Mouse (Mus musculus) embryonic facial prominence, embryonic 11.5 days (tissue): ENCODE measurements around the gene Ap2b1. TPM values are rescaled to one million over a fixed set of nuclear protein-coding genes. Genes with fewer than 3 reads are reported as not detected.
A peak's percentile ranks its signal among the peaks of the same experiment; 100 is the strongest.

ENCODE experiments used
- ATAC-seq: fragments of 200-750 bp; cut with Nextera tagmentation; replicated peaks from 2 replicates; pipeline ENCODE4 v1.8.0; 2017; ENCODE audit warnings: low read depth; ENCODE audit not compliant: insufficient number of reproducible peaks, low FRiP score, low TSS enrichment
- DNase-seq: peaks from one replicate; pipeline ENCODE4 v3.0.0-alpha.2; 2015; ENCODE audit warnings: low spot score
- H3K27ac ChIP-seq: fragments of 300-500 bp; sonication (generic); replicated peaks from 2 replicates; pipeline ENCODE4 v1.5.1; 2014; ENCODE audit warnings: mild to moderate bottlenecking, low read depth, low read length, control low read depth
- H3K27me3 ChIP-seq: fragments of 300-500 bp; sonication (generic); 2 replicates; pipeline ENCODE4 v1.6.1; 2014; ENCODE audit warnings: mild to moderate bottlenecking, low read length, moderate library complexity, mixed read lengths; ENCODE audit not compliant: control insufficient read depth, insufficient read depth
- H3K36me3 ChIP-seq: fragments of 300-500 bp; sonication (generic); replicated peaks from 2 replicates; pipeline ENCODE4 v1.6.1; 2014; ENCODE audit warnings: low read depth, mild to moderate bottlenecking, low read length, moderate library complexity, mixed read lengths; ENCODE audit not compliant: control insufficient read depth, insufficient read depth
- H3K4me1 ChIP-seq: fragments of 300-500 bp; sonication (generic); 2 replicates; pipeline ENCODE4 v1.6.1; 2014; ENCODE audit warnings: low read length, mixed read lengths; ENCODE audit not compliant: control insufficient read depth, insufficient read depth
- H3K4me2 ChIP-seq: fragments of 300-500 bp; sonication (generic); 2 replicates; pipeline ENCODE4 v1.6.1; 2014; ENCODE audit warnings: low read depth, mild to moderate bottlenecking, control low read depth, low read length, moderate library complexity
- H3K4me3 ChIP-seq: fragments of 300-500 bp; sonication (generic); 2 replicates; pipeline ENCODE4 v1.5.1; 2014; ENCODE audit warnings: low read depth, low read length, control low read depth
- H3K9ac ChIP-seq: fragments of 300-500 bp; sonication (generic); replicated peaks from 2 replicates; pipeline ENCODE4 v1.6.1; 2014; ENCODE audit warnings: mild to moderate bottlenecking, control low read depth, low read length
- H3K9me3 ChIP-seq: fragments of 300-500 bp; sonication (generic); replicated peaks from 2 replicates; pipeline ENCODE4 v1.6.1; 2016; ENCODE audit warnings: mild to moderate bottlenecking, low read length, inconsistent platforms, mixed read lengths; ENCODE audit not compliant: control insufficient read depth
- WGBS: fragments of 180-500 bp; shearing (Covaris S2); extraction: QIAGEN DNeasy Blood & Tissue Kit; methylation state at CpG from one replicate; pipeline ENCODE4 v1.1.7; 2014; 5-methylcytosine and 5-hydroxymethylcytosine counted together
- polyA plus RNA-seq: library from polyadenylated mRNA; unstranded; fragments of >200 nt; fragmentation: Nextera tagmentation; extraction: Ambion mirVana; gene quantifications from 2 replicates; pipeline ENCODE4 v1.2.1, GENCODE M21; 2014

Ap2b1 gene
- polyA plus RNA-seq, 1 experiment from 2014 or later: 93.5 TPM

- no peaks in the 10 kb centered on the region for H3K36me3 ChIP-seq
- DNase-seq: no peak
- 84% methylated on average over 9 of the region's 9 CpGs for WGBS
- no peak overlapping the region for H3K4me2 ChIP-seq
- no peaks in the 10 kb centered on the region for H3K27me3 ChIP-seq
- no peak overlapping the region for H3K27ac ChIP-seq
- H3K4me1 ChIP-seq: no peaks in the 10 kb centered on the region
- H3K9ac ChIP-seq: no peak overlapping the region
- H3K4me3 ChIP-seq: no peak overlapping the region
- no peaks in the 10 kb centered on the region for H3K9me3 ChIP-seq
- ATAC-seq: no peak
Measured at GRCm38 (mm10) chr11:83382876-83383531, 84.2 kb downstream of the Ap2b1 start.

- Histone ChIP-seq H3K9me3 (no peaks in the 10 kb centered on the region), H3K36me3 (no peaks in the 10 kb centered on the region), H3K27ac (no peak overlapping the region), H3K9ac (no peak overlapping the region), H3K4me3 (no peak overlapping the region), H3K4me1 (no peaks in the 10 kb centered on the region), H3K27me3 (no peaks in the 10 kb centered on the region), H3K4me2 (no peak overlapping the region)
- ATAC-seq (no peak), DNase-seq (no peak)
- WGBS: 100% methylated on average over 1 of the region's 1 CpGs
Measured at GRCm38 (mm10) chr11:83383532-83383887, 84.7 kb downstream of the Ap2b1 start.

GRCm38 (mm10) chr11:83393062-83393461, 94.2 kb downstream of the Ap2b1 start:
- H3K27ac ChIP-seq: no peak overlapping the region
- H3K4me3 ChIP-seq: no peak overlapping the region
- no peaks in the 10 kb centered on the region for H3K9me3 ChIP-seq
- 90% methylated on average over 4 of the region's 4 CpGs for WGBS
- ATAC-seq (no peak), DNase-seq (no peak)
- no peaks in the 10 kb centered on the region for H3K27me3 ChIP-seq
- H3K4me2 ChIP-seq: no peak overlapping the region
- H3K9ac ChIP-seq: no peak overlapping the region
- H3K36me3 ChIP-seq: no peaks in the 10 kb centered on the region; the same call in 1 of the 2 replicates
- H3K4me1 ChIP-seq: no peaks in the 10 kb centered on the region

- Histone ChIP-seq H3K27ac (no peak overlapping the region), H3K27me3 (no peaks in the 10 kb centered on the region), H3K4me2 (no peak overlapping the region), H3K36me3 (no peaks in the 10 kb centered on the region; the same call in none of the 2 replicates), H3K9me3 (no peaks in the 10 kb centered on the region), H3K4me3 (no peak overlapping the region), H3K9ac (no peak overlapping the region), H3K4me1 (no peaks in the 10 kb centered on the region)
- DNase-seq: peak; percentile 21
- 47% methylated on average over 6 of the region's 6 CpGs for WGBS
- ATAC-seq: no peak
Measured at GRCm38 (mm10) chr11:83394802-83395439, 96.1 kb downstream of the Ap2b1 start.

GRCm38 (mm10) chr11:83397626-83398025, 98.8 kb downstream of the Ap2b1 start:
- Histone ChIP-seq H3K36me3 (no peaks in the 10 kb centered on the region; the same call in 1 of the 2 replicates), H3K9me3 (no peaks in the 10 kb centered on the region), H3K4me2 (no peak overlapping the region), H3K4me3 (no peak overlapping the region), H3K27ac (no peak overlapping the region), H3K27me3 (no peaks in the 10 kb centered on the region), H3K4me1 (no peaks in the 10 kb centered on the region), H3K9ac (no peak overlapping the region)
- DNase-seq (no peak), ATAC-seq (no peak)
- 92% methylated on average over 7 of the region's 7 CpGs for WGBS

GRCm38 (mm10) chr11:83398724-83399123, 99.9 kb downstream of the Ap2b1 start:
- no peak for ATAC-seq
- H3K9me3 ChIP-seq: no peaks in the 10 kb centered on the region
- peaks cover 5% of the 10 kb centered on the region for H3K36me3 ChIP-seq
- no peaks in the 10 kb centered on the region for H3K4me1 ChIP-seq
- H3K4me2 ChIP-seq: no peak overlapping the region
- no peak overlapping the region for H3K9ac ChIP-seq
- 81% methylated on average over 5 of the region's 5 CpGs for WGBS
- DNase-seq: no peak
- no peak overlapping the region for H3K4me3 ChIP-seq
- no peaks in the 10 kb centered on the region for H3K27me3 ChIP-seq
- no peak overlapping the region for H3K27ac ChIP-seq

- Histone ChIP-seq H3K4me2 (no peak overlapping the region), H3K27ac (no peak overlapping the region), H3K9me3 (no peaks in the 10 kb centered on the region), H3K27me3 (no peaks in the 10 kb centered on the region), H3K4me1 (no peaks in the 10 kb centered on the region), H3K4me3 (no peak overlapping the region), H3K36me3 (peaks cover 8% of the 10 kb centered on the region), H3K9ac (no peak overlapping the region)
- no peak for ATAC-seq
- DNase-seq: no peak
- WGBS: 86% methylated on average over 7 of the region's 7 CpGs
Measured at GRCm38 (mm10) chr11:83403787-83404186, 105.0 kb downstream of the Ap2b1 start.

GRCm38 (mm10) chr11:83406391-83406790, 107.6 kb downstream of the Ap2b1 start:
- no peak for ATAC-seq

More at GRCm38 (mm10) chr11:83406391-83406790, 107.6 kb downstream of the Ap2b1 start:
- Histone ChIP-seq H3K9me3 (no peaks in the 10 kb centered on the region), H3K9ac (no peak overlapping the region), H3K36me3 (peaks cover 8% of the 10 kb centered on the region), H3K4me3 (no peak overlapping the region), H3K27ac (no peak overlapping the region), H3K4me1 (peaks cover 5% of the 10 kb centered on the region; the same call in 1 of the 2 replicates), H3K27me3 (no peaks in the 10 kb centered on the region), H3K4me2 (no peak overlapping the region)
- no peak for DNase-seq
- 51% methylated on average over 3 of the region's 3 CpGs for WGBS
